Mouse (Mus musculus): ENCODE measurements around the gene Dbr1. TPM values are rescaled to one million over a fixed set of nuclear protein-coding genes. Genes with fewer than 3 reads are reported as not detected.

Gene Dbr1
- polyA plus RNA-seq (2012; ENCODE audit: low replicate concordance): 31.7 and 51.4 TPM in 2 replicates

GRCm38 (mm10) chr9:99575677-99576480 lies at the start of gene Dbr1:
TSS of gene Dbr1 (plus strand) at chr9:99575799.

DNA sequence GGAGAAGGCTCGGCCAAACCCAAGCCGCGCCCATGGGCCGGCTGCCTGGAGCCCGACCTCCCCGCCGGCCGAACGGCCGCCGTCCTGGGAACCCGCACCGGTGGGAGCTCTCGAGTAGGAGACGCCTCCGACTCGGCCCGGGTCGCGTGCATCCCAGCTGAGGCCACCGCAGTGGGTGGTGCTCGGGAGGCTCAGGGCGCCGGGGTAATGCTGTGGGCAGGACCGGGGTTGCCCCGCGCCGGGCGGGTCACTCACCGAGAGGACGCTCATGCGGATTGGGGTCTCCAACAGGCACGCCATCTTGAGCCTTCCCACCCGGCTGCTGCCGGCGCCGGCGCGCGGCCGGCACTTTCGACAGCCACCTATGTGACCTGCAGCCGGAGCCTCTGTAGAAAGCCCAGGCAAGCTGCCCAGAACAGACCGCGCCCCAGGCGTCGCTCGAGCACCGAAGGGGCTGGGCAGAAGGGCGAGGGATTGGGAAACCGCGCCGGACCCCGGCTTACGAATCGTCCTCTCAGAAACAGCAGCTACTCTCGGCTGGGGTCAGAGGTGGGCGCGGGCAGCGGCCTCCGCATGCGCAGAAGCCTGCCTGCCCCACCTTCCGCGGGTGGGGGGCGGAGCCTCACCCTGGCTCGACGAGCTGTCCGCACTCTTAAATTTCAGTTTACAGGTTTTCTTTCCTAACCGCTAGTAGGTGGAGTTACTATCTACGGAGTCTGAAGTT lies 7.1 kb upstream of the Dbr1 start, which contains the start of gene Armc8:
Gene Armc8, minus strand, starts transcription at position 553 of the 724 bp plus-strand sequence.

DNA sequence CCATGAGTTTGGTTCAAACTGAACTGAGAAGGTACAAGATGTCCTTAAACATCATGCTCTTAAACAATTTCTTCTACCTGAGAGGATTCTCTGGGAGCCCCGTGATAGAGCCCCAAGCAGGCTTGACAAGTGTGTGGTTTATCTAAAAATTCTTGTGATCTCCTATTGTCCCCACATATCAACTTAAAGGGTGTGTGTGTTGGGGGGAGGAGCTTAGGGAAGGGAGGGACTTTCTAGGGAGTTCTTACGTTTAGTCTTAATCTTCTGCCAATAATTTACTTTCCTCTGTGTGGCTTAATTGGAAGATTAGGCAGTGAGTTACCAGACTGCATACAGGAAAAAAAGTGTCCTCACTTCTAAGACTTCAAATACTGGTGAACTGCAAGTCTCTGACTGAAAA lies 36.6 kb downstream of the Dbr1 start, which contains the start of gene A4gnt:
Gene A4gnt, plus strand, starts transcription at position 301 of the 400 bp plus-strand sequence.

GRCm38 (mm10) chr9:99629281-99630011 lies 53.8 kb downstream of the Dbr1 start, which contains the start of gene Dzip1l:
TSS of gene Dzip1l (plus strand) at chr9:99629496.

Other genes with a start within 250 kb of the Dbr1 start
- gene Esyt3, start 217.2 kb upstream of the Dbr1 start, polyA plus RNA-seq (2012; ENCODE audit: low replicate concordance): 0.02 TPM in 1 of 2 replicates, not detected in the other
- 1.4 TPM in 2 replicates for gene Mras, start 138.4 kb upstream of the Dbr1 start, polyA plus RNA-seq (2012; ENCODE audit: low replicate concordance)
- gene Nme9, start 124.3 kb upstream of the Dbr1 start, polyA plus RNA-seq (2012; ENCODE audit: low replicate concordance): not detected in 2 replicates
- gene Armc8, start 6.9 kb upstream of the Dbr1 start, polyA plus RNA-seq (2012; ENCODE audit: low replicate concordance): 2.1 and 6.1 TPM in 2 replicates
- not detected in 2 replicates for gene A4gnt, start 36.7 kb downstream of the Dbr1 start, polyA plus RNA-seq (2012; ENCODE audit: low replicate concordance)
- 0.08 TPM in 1 of 2 replicates, not detected in the other for gene Dzip1l, start 53.7 kb downstream of the Dbr1 start, polyA plus RNA-seq (2012; ENCODE audit: low replicate concordance)
- gene Cldn18, start 141.5 kb downstream of the Dbr1 start, polyA plus RNA-seq (2012; ENCODE audit: low replicate concordance): not detected in 2 replicates